Mouse (Mus musculus): ENCODE results near the gene Xrn1. TPM values are rescaled to one million over a fixed set of nuclear protein-coding genes. Genes with fewer than 3 reads are reported as not detected.
"Not testable (repeated sequence)": the region's sequence is repeated elsewhere in the genome, so short reads cannot be mapped to it uniquely, and the experiment has no call there.

The Xrn1 gene
- polyA plus RNA-seq (2011; ENCODE audit: insufficient read length, low read depth, missing spikeins) = 28.6 and 30.9 TPM in 2 replicates

DNA sequence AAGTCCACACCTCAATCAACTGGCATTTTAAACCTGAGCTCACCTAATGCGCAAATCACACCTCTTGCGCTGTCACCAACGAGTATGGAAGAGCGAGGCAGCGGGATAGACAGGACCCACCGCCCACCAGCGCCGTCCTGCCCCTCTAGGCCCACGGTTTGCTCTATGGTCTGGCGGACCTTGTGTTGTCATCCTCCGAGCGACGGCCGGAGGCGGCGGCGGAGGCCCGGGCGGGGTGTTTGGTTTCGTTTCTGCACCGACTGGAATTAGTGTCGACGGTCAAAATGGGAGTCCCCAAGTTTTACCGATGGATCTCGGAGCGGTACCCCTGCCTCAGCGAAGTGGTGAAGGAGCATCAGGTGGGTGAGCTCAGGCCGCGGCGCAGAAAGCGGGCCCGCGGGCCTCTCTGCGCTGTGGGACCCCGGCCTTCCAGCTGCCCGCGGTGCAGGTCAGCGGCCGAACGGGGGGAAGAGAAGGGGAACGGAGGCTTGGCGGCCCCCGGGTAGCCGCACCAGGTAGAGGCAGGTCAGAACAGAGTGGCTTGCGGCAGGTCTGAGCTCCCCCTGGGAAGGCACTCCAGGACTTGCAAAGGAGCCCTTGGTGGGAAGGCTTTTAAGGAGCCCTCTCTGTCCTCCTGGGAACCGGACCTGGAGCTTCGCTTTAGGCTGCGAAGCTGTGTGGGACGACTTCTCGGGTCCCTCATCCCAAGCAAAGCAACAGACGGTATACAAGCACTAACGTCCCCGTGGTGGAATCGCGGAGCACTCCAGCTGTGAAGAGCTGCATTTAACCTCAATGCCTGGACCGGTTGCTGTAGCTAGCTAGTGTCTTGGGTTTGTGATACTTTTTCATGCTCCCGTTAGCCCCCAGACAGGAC lies at the start of gene Xrn1:
TSS of gene Xrn1 (plus strand) at position 176 of the 877 bp plus-strand sequence.
- Histone ChIP-seq H3K4me3 (ENCODE audit: insufficient read depth, low read length) (peak within 1 kb of the TSS; percentile 88), H3K4me1 (ENCODE audit: control insufficient read depth, insufficient read depth, low read length) (no peaks in the 10 kb centered on the region), H3K27ac (ENCODE audit: insufficient read depth, low read length) (peak within 1 kb of the TSS; percentile 32)
- peak; percentile 77 for TF ChIP-seq POLR2A (IDR thresholded peaks at IDR 0.05; ENCODE audit: low read depth, low read length)
- TF ChIP-seq CTCF (IDR thresholded peaks at IDR 0.05; ENCODE audit: borderline replicate concordance, insufficient read depth, low read length) = no peak

DNA sequence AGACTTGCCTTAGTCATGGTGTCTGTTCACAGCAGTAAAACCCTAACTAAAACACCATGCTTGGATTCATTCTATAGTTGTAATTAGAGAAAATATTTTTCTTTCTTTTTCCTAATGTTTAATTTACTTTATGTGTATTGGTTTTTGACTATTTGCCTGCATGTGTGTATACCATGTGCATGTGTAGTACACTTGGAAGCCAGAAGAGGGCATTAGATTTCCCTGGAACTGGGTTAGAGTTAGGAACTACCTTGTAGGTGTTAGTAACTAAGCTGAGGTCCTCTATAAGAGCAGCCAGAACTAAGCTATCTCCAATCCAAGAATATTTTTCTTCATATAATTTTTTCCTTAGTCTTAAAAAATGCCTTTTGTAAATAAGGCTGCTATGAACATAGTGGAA lies 21.7 kb upstream of the Xrn1 start:
- Histone ChIP-seq H3K4me3 (ENCODE audit: insufficient read depth, low read length) (no peak overlapping the region), H3K4me1 (ENCODE audit: control insufficient read depth, insufficient read depth, low read length) (no peaks in the 10 kb centered on the region), H3K27ac (ENCODE audit: insufficient read depth, low read length) (no peak overlapping the region)
- TF ChIP-seq POLR2A (IDR thresholded peaks at IDR 0.05; ENCODE audit: low read depth, low read length) (no peak), CTCF (IDR thresholded peaks at IDR 0.05; ENCODE audit: borderline replicate concordance, insufficient read depth, low read length) (no peak)

DNA sequence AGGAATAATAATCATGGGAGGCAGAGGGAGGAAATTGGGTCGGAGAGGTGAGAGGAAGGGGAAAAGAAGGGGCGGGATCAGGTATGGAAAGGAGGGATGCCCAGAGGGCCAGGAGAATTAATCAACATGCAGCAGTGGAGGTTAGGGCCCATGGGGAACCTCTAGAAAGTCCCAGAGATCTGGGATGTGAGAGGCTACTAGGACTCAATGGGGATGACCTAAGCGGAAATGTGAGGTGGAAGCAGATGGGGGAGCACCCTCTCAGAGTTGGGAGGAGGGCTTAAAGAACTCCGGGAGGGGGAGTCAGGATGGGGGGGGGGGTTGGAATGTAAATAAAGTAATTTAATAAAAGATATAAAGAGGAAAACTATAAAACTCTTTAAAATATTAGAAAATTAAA lies 902 bp upstream of the Xrn1 start:
- no peak overlapping the region for H3K4me3 ChIP-seq (ENCODE audit: insufficient read depth, low read length)
- no peak overlapping the region for H3K27ac ChIP-seq (ENCODE audit: insufficient read depth, low read length)
- H3K4me1 ChIP-seq (ENCODE audit: control insufficient read depth, insufficient read depth, low read length) = no peaks in the 10 kb centered on the region
- TF ChIP-seq CTCF (IDR thresholded peaks at IDR 0.05; ENCODE audit: borderline replicate concordance, insufficient read depth, low read length) (no peak), POLR2A (IDR thresholded peaks at IDR 0.05; ENCODE audit: low read depth, low read length) (no peak)

DNA sequence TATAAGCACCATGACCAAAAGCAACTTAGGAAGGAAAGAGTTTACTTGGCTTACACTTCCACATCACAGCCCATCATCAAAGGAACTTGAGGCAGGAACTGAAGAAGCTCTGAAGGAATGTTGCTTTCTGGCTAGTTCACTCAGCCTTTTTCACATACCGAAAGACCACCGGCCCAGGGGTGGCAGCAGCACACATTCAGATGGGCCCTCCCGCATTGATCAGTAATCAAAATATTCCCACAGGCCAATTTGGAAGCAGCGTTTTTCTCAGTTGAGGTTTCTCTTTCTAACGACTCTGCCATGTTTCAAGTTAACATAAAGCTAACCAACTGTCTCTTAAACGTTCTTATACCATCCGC lies 355 bp upstream of the Xrn1 start:
- no peak for TF ChIP-seq CTCF (IDR thresholded peaks at IDR 0.05; ENCODE audit: borderline replicate concordance, insufficient read depth, low read length)
- TF ChIP-seq POLR2A (IDR thresholded peaks at IDR 0.05; ENCODE audit: low read depth, low read length) = no peak
- H3K27ac ChIP-seq (ENCODE audit: insufficient read depth, low read length) = peak overlapping the region; percentile 23
- H3K4me1 ChIP-seq (ENCODE audit: control insufficient read depth, insufficient read depth, low read length) = no peaks in the 10 kb centered on the region
- H3K4me3 ChIP-seq (ENCODE audit: insufficient read depth, low read length) = peak overlapping the region; percentile 88

DNA sequence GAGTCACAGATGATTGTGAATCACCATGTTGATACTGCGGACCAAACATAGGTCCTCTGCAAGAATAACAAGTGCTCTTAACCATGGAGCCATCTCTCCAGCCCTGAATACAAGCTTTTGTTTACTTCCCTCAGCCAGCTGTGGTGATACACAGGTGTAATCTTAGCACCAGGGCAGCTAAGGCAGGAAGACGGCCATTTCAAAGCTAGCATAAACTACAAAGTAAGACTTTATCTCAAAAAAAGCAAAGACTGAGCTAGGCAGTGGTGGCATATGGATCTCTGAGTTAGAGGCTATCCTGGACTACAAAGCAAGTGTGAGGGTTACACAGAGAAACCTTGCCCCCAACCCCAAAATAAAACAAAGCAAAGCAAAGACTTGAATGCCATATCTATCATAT lies 3.1 kb downstream of the Xrn1 start:
- TF ChIP-seq POLR2A (IDR thresholded peaks at IDR 0.05; ENCODE audit: low read depth, low read length) = no peak
- no peak for TF ChIP-seq CTCF (IDR thresholded peaks at IDR 0.05; ENCODE audit: borderline replicate concordance, insufficient read depth, low read length)
- Histone ChIP-seq H3K27ac (ENCODE audit: insufficient read depth, low read length) (no peak overlapping the region), H3K4me3 (ENCODE audit: insufficient read depth, low read length) (no peak overlapping the region), H3K4me1 (ENCODE audit: control insufficient read depth, insufficient read depth, low read length) (no peaks in the 10 kb centered on the region)

DNA sequence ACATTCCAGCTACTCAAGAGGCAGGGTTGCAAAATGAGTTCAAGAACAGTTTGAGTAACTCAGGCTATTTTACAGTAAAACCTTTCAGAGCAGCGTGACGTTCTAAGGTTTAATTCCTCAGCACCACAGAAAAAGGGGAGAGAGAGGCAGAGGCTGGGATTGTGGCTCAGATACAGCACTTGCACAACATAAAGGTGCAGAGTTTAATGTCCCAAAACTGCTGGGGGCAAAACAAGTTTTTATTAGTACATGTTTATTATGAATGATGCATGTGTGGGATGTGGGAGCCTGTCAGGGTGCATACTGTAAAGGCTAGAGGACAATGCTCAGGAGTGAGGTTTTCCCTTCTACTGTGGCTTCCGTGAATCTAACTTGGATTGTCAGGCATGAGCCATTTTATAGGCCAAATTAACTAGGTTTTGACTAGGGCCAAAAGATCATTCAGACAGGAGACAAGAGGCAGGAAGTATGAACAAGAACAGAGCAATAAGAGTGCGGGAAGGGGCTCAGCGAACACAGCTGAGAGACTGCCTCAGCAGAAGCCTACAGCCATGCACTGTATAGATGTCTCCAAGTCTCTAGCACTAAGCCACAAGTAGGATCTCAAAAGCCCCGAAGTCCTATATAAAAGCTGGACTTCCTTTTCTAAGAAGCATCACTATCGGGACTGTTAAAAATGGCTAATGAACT lies 3.6 kb downstream of the Xrn1 start:
- H3K4me1 ChIP-seq (ENCODE audit: control insufficient read depth, insufficient read depth, low read length) = no peaks in the 10 kb centered on the region
- no peak for TF ChIP-seq CTCF (IDR thresholded peaks at IDR 0.05; ENCODE audit: borderline replicate concordance, insufficient read depth, low read length)
- TF ChIP-seq POLR2A (IDR thresholded peaks at IDR 0.05; ENCODE audit: low read depth, low read length) = no peak
- no peak overlapping the region for H3K27ac ChIP-seq (ENCODE audit: insufficient read depth, low read length)
- H3K4me3 ChIP-seq (ENCODE audit: insufficient read depth, low read length) = no peak overlapping the region

DNA sequence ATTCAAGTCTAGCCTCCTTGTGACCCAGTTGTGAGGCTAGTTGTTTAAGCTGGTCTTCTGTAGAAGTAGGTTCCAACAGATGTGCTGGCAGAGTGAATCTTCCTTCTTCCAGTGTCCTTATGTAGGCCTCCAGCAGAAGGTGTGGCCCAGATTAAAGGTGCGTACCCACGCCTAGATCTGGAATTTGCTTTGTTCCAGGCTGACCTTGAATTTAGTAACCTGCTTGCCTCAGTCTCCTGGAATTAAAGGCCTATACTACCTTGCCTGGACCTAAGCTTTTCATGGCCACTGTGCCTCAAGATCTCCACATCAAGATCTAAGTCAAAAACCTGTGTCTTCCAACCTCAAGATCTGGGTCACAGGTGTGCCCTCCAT lies 4.2 kb downstream of the Xrn1 start:
- not testable (repeated sequence) for H3K4me1 ChIP-seq (ENCODE audit: control insufficient read depth, insufficient read depth, low read length); H3K4me3 ChIP-seq (ENCODE audit: insufficient read depth, low read length); H3K27ac ChIP-seq (ENCODE audit: insufficient read depth, low read length)

DNA sequence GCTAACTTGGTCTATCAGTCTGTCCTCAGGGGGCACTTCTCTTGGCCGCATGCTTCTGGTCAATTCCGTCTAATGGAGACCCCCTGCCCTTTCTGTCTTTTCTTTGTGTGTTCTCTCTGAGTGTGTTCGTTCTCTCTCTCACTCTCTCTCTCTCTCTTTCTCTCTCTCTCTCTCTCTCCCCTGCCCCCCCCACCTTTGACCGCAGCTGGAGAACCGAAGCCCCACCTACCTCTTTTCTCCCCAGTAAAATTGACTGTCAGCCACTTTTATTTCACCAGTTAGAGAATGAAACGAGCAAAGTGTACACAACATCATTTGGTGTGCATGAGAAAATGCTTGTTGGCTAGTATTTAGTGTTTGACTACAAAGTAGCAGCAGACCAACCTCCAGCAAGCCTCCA lies 4.7 kb downstream of the Xrn1 start:
- Histone ChIP-seq H3K4me3 (ENCODE audit: insufficient read depth, low read length) (no peak overlapping the region), H3K4me1 (ENCODE audit: control insufficient read depth, insufficient read depth, low read length) (no peaks in the 10 kb centered on the region), H3K27ac (ENCODE audit: insufficient read depth, low read length) (no peak overlapping the region)
- no peak for TF ChIP-seq POLR2A (IDR thresholded peaks at IDR 0.05; ENCODE audit: low read depth, low read length)
- TF ChIP-seq CTCF (IDR thresholded peaks at IDR 0.05; ENCODE audit: borderline replicate concordance, insufficient read depth, low read length) = no peak

DNA sequence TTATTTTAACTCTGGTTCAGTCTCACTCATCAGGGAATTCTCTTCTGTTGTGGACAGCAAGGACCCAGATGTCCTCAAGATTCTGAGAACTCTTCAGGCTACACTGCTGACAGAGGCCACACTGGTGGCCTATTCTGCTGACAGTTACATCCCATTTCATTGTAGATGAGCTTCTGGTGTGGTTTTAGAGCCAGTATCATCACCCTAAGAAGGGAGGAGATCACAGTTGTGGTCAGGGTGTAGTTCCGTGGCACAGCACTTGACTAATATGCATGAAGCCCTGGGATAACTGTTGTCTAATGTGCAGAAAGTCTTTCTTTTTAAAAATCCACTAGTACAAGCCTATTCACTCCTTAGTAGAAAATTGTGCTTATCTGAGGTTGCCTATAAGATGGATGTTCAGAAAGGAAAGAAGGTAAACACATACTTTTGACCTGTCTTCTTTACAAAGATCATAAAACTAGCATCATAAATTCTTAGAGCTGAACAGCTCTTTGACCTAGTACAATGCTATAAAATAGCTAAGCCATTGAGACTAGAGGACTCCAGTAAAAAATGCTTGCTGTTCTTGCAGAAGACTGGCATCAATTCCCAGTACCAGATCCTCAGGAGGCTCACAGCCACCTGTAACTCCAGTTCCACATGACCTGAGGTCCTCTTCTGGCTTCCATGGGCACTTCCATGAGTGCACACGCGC lies 5.3 kb downstream of the Xrn1 start:
- no peaks in the 10 kb centered on the region for H3K4me1 ChIP-seq (ENCODE audit: control insufficient read depth, insufficient read depth, low read length)
- no peak overlapping the region for H3K27ac ChIP-seq (ENCODE audit: insufficient read depth, low read length)
- TF ChIP-seq POLR2A (IDR thresholded peaks at IDR 0.05; ENCODE audit: low read depth, low read length) = no peak
- TF ChIP-seq CTCF (IDR thresholded peaks at IDR 0.05; ENCODE audit: borderline replicate concordance, insufficient read depth, low read length) = no peak
- H3K4me3 ChIP-seq (ENCODE audit: insufficient read depth, low read length) = no peak overlapping the region

DNA sequence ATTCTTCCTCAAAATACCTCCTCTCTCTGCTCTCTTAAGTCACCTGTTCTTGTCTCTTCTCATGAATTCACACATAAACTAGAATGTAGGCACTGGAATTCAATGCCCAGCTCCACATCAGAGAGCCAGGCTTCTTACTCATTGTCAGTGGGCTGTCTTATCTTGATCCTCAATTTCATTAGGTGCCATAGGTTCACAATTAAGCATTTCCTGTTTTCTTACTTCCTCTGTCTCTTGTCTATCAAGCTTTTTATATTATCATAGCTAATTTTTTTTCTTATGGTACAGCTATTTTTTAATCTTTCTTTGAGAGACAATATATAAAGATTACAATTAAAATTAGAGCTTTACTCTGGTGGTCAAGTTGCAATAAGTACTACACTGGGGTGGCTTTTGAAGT lies 6.5 kb downstream of the Xrn1 start:
- TF ChIP-seq POLR2A (IDR thresholded peaks at IDR 0.05; ENCODE audit: low read depth, low read length) = no peak
- TF ChIP-seq CTCF (IDR thresholded peaks at IDR 0.05; ENCODE audit: borderline replicate concordance, insufficient read depth, low read length) = no peak
- Histone ChIP-seq H3K27ac (ENCODE audit: insufficient read depth, low read length) (no peak overlapping the region), H3K4me1 (ENCODE audit: control insufficient read depth, insufficient read depth, low read length) (no peaks in the 10 kb centered on the region), H3K4me3 (ENCODE audit: insufficient read depth, low read length) (no peak overlapping the region)
